Mouse (Mus musculus) cerebellum, postnatal 25 days (tissue): ENCODE results near the gene Tmem91.
A peak's percentile ranks its signal among the peaks of the same experiment; 100 is the strongest.

ENCODE experiments used
- DNase-seq, 2 experiments: peaks; one replicate each; pipeline ENCODE4 v3.0.0; 2021; ENCODE audit warnings: mixed read lengths in 2 of 2

Gene Tmem91

GRCm38 (mm10) chr7:25624851-25625250 lies 50.1 kb downstream of the Tmem91 start:
- no peak for DNase-seq

DNA sequence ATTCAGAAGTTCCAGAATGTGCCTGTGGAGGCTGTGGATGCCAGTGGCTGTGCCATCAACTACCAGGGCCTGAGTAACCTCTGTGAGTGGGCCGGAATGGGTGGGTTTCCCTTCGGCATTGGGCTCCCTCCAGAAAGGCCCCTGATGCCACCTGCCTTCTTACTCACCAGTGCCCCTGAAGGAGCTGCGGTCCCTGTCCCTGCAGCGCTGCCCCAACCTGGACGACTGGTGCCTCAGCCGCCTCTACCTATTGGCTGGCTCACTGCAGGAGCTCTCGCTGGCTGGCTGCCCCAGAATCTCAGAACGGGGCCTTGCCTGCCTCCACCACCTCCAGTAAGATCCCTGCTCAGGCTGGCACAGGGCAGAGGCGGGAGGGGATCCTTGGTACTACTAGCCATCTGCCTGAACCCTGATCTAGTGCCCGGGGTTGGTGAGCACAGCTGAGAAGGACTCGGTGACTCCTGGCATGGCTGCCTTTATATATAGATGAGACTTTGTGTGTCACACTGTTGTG lies 51.1 kb downstream of the Tmem91 start:
- peak; percentile 77 to 83 for DNase-seq

GRCm38 (mm10) chr7:25620751-25621150 lies 54.2 kb downstream of the Tmem91 start:
- DNase-seq = no peak

DNA sequence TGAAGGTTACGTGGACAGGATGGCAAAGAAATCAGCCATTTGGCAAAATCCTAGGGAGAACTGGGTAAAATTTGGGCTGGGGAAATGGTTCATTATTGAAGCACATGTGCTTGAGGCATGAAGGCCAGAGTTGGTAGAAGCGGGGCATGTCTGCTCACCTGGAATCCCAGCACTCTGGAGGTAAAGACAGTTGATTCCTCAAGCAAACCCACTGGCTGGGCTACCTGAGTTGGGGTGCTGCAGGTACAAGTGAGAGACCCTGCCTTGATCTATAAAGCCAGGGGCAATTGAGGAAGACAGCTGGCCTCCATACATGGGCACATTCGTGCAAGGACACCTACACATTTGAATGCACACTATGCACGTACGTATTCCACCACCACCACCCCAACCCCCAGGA lies 54.9 kb downstream of the Tmem91 start:
- no peak for DNase-seq

- DNase-seq = no peak
These were observed 55.3 kb downstream of the Tmem91 start for GRCm38 (mm10) chr7:25619722-25619991.
